Mouse (Mus musculus) CH12.LX (cell line): ENCODE results near the gene Ints1. TPM values are rescaled to one million over a fixed set of nuclear protein-coding genes. Genes with fewer than 3 reads are reported as not detected.

Experiments used
- DNase-seq: peaks from one replicate; pipeline ENCODE4 v3.0.0-alpha.2; 2013; ENCODE audit errors: extremely low read depth
- H3K27ac ChIP-seq: 2 replicates; pipeline ENCODE4 v1.5.1; 2012; ENCODE audit warnings: low read depth, mild to moderate bottlenecking, control low read depth, moderate library complexity; ENCODE audit not compliant: insufficient read depth
- H3K27me3 ChIP-seq: replicated peaks from 2 replicates; pipeline ENCODE3; 2012; ENCODE audit warnings: inconsistent platforms
- H3K36me3 ChIP-seq, 2 experiments: replicated peaks in 1 of 2; 2 replicates each; pipeline versions ENCODE3 to v1.6.1; 2012; ENCODE audit warnings: inconsistent platforms in 1 of 2, low read length in 1 of 2, mild to moderate bottlenecking in 1 of 2, mixed read lengths in 1 of 2, moderate library complexity in 1 of 2; ENCODE audit not compliant: control insufficient read depth in 1 of 2, insufficient read depth in 1 of 2
- H3K4me1 ChIP-seq, 2 experiments: 2 replicates each; pipeline ENCODE4 v1.6.1; 2012; ENCODE audit warnings: inconsistent platforms in 1 of 2, moderate library complexity in 1 of 2; ENCODE audit not compliant: insufficient read depth in 2 of 2, control insufficient read depth in 1 of 2
- H3K4me2 ChIP-seq: 2 replicates; pipeline ENCODE4 v1.6.1; 2012; ENCODE audit warnings: low read depth, mild to moderate bottlenecking, control low read depth; ENCODE audit not compliant: poor library complexity, insufficient read depth, severe bottlenecking
- H3K4me3 ChIP-seq, 3 experiments: fragments of 150-350 bp in 1 of 3; sonication (generic) in 1 of 3; replicated peaks in 1 of 3; 2 replicates each; pipeline versions ENCODE3 to v1.5.1; 2011 to 2012; ENCODE audit warnings: low read depth in 2 of 3, low read length in 2 of 3, mild to moderate bottlenecking in 2 of 3, moderate library complexity in 2 of 3, control low read depth in 1 of 3, improper control_type of control experiment in 1 of 3, inconsistent platforms in 1 of 3, mixed read lengths in 1 of 3; ENCODE audit not compliant: poor library complexity in 1 of 3
- H3K79me2 ChIP-seq: replicated peaks from 2 replicates; pipeline ENCODE4 v1.6.1; 2012; ENCODE audit warnings: mild to moderate bottlenecking, moderate library complexity; ENCODE audit not compliant: control insufficient read depth, poor library complexity, insufficient read depth, severe bottlenecking; ENCODE audit errors: extremely low read depth
- H3K9ac ChIP-seq: 2 replicates; pipeline ENCODE4 v1.6.1; 2012; ENCODE audit warnings: low read depth, mild to moderate bottlenecking, control low read depth, moderate library complexity; ENCODE audit not compliant: insufficient read depth
- H3K9me3 ChIP-seq: replicated peaks from 2 replicates; pipeline ENCODE3; 2012; ENCODE audit warnings: low read length, inconsistent platforms, mixed read lengths
- CHD1 ChIP-seq: IDR thresholded peaks from 2 replicates; pipeline ENCODE4 v1.6.1; 2012; ENCODE audit warnings: low read depth, low read length, improper control_type of control experiment, inconsistent platforms
- CHD2 ChIP-seq: IDR thresholded peaks from 2 replicates; pipeline ENCODE4 v1.6.1; 2011; ENCODE audit warnings: low read length, improper control_type of control experiment
- E2F4 ChIP-seq: IDR thresholded peaks from 2 replicates; pipeline ENCODE4 v1.6.1; 2011; ENCODE audit warnings: low read depth, low read length, improper control_type of control experiment; ENCODE audit not compliant: insufficient replicate concordance
- ELF1 ChIP-seq: IDR thresholded peaks from 2 replicates; pipeline ENCODE4 v1.6.1; 2014; ENCODE audit warnings: low read depth, mild to moderate bottlenecking, inconsistent platforms, low read length, improper control_type of control experiment
- ETS1 ChIP-seq: conservative IDR thresholded peaks from 2 replicates; pipeline ENCODE4 v1.6.1; 2012; ENCODE audit warnings: low read depth, mild to moderate bottlenecking, inconsistent platforms, low read length, improper control_type of control experiment, moderate library complexity
- JUND ChIP-seq: conservative IDR thresholded peaks from 2 replicates; pipeline ENCODE4 v1.6.1; 2011; ENCODE audit warnings: low read depth, low read length, improper control_type of control experiment
- KAT2A ChIP-seq: IDR thresholded peaks from 2 replicates; pipeline ENCODE4 v1.6.1; 2012; ENCODE audit warnings: low read length, improper control_type of control experiment, inconsistent platforms; ENCODE audit not compliant: insufficient replicate concordance
- MAFK ChIP-seq: IDR thresholded peaks from 2 replicates; pipeline ENCODE4 v1.6.1; 2011; ENCODE audit warnings: low read length, improper control_type of control experiment; ENCODE audit not compliant: insufficient replicate concordance
- MAX ChIP-seq: IDR thresholded peaks from 2 replicates; pipeline ENCODE4 v1.6.1; 2011; ENCODE audit warnings: low read length, improper control_type of control experiment
- MYC ChIP-seq: IDR thresholded peaks from 2 replicates; pipeline ENCODE4 v1.6.1; 2011; ENCODE audit warnings: low read depth, mild to moderate bottlenecking, improper control_type of control experiment, low read length
- NELFE ChIP-seq: IDR thresholded peaks from 2 replicates; pipeline ENCODE4 v1.6.1; 2011; ENCODE audit warnings: low read depth, low read length, improper control_type of control experiment
- NRF1 ChIP-seq: IDR thresholded peaks from 2 replicates; pipeline ENCODE4 v1.6.1; 2014; ENCODE audit warnings: low read depth, mild to moderate bottlenecking, inconsistent platforms, low read length, improper control_type of control experiment, moderate library complexity
- PAX5 ChIP-seq: IDR thresholded peaks from 2 replicates; pipeline ENCODE4 v1.6.1; 2012; ENCODE audit warnings: low read length, inconsistent platforms, mixed read lengths
- SMC3 ChIP-seq: IDR thresholded peaks from 2 replicates; pipeline ENCODE4 v1.6.1; 2011; ENCODE audit warnings: low read depth, low read length, improper control_type of control experiment
- TBP ChIP-seq: conservative IDR thresholded peaks from 2 replicates; pipeline ENCODE4 v1.6.1; 2011; ENCODE audit warnings: low read depth, low read length, improper control_type of control experiment
- TCF12 ChIP-seq: IDR thresholded peaks from 2 replicates; pipeline ENCODE4 v1.6.1; 2014; ENCODE audit warnings: low read depth, mild to moderate bottlenecking, inconsistent platforms, low read length, improper control_type of control experiment
- UBTF ChIP-seq: IDR thresholded peaks from 2 replicates; pipeline ENCODE4 v1.6.1; 2012; ENCODE audit warnings: low read depth, mild to moderate bottlenecking, inconsistent platforms, low read length, improper control_type of control experiment, moderate library complexity
- USF2 ChIP-seq: conservative IDR thresholded peaks from 2 replicates; pipeline ENCODE4 v1.6.1; 2011; ENCODE audit warnings: low read depth, low read length, improper control_type of control experiment
- ZMIZ1 ChIP-seq: IDR thresholded peaks from 2 replicates; pipeline ENCODE4 v1.6.1; 2012; ENCODE audit warnings: low read depth, mild to moderate bottlenecking, inconsistent platforms, low read length, improper control_type of control experiment
- ZNF384 ChIP-seq: IDR thresholded peaks from 2 replicates; pipeline ENCODE4 v1.6.1; 2012; ENCODE audit warnings: low read depth, low read length, improper control_type of control experiment, inconsistent platforms
- dilution Hi-C: fragments of 300-500 bp; cut with MboI; formaldehyde crosslinking; loops from 2 replicates; pipeline ENCODE4 v1.14.3; 2020; ENCODE audit warnings: low sequenced_read_pairs; ENCODE audit not compliant: extremely low pct_unique_long_range_greater_than_20kb, extremely low pct_ligation_motif_present
- in situ Hi-C: fragments of 300-500 bp; cut with MboI; formaldehyde crosslinking; loops from 3 replicates; pipeline ENCODE4 v1.14.3; 2019; ENCODE audit warnings: low sequenced_read_pairs, low pct_ligation_motif_present, low pct_unique_long_range_greater_than_20kb, mixed read lengths
- polyA plus RNA-seq: library from polyadenylated mRNA; unstranded; fragments of >175 nt; gene quantifications from 2 replicates; pipeline ENCODE4 v1.2.1, GENCODE M21; 2012; ENCODE audit warnings: low read depth; ENCODE audit not compliant: insufficient read length
- total RNA-seq, 2 experiments: library from RNA; depleted of rRNA; stranded (reverse); fragments of 300-350 nt in 1 of 2; fragments of >200 nt in 1 of 2; gene quantifications; 2 replicates each; pipeline ENCODE4 v1.2.3; 2012 to 2014

Ints1 gene
- total and polyA plus RNA-seq, 3 experiments: 19.8 to 88.2 (median 72.1) TPM

DNA sequence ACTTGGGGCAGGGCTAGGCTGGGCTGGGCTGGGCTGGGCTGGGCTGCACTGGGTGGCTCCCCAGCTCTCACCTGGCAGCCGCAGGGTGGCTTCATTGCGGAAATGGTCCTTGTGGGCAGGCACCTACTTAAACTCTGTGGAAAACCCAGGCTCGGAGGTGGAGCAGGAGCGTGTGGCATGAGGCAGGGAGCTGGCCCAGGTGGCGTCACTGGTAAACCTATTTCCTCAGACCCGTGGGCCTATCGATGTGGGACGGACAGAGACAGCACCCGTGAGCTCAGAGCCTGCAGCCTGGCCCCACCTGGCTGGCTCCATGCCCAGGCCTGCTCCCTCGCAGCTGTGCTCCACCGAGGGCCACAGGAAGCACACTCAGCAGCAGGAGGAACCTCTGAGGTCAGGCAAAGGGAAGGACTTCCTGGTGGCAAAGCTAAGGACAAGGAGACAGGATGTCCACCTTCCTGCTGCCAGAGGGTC is 42.8 kb downstream of the Ints1 start (continued):
- no peak; the same call in 1 of the 2 replicates for TF ChIP-seq NELFE
- no peak for TF ChIP-seq ZNF384
- TF ChIP-seq UBTF: 0 out of 2 replicates have a peak, but pooled peaks have one; percentile 48
- TF ChIP-seq TCF12: peak; percentile 72; the same call in 1 of the 2 replicates
- TF ChIP-seq JUND: no peak
- 0 out of 2 replicates have a peak, but pooled peaks have one; percentile 22 for TF ChIP-seq NRF1
- TF ChIP-seq, all 38 proteins: peak for 15

- TF ChIP-seq CHD1: no peak
- no peak for TF ChIP-seq KAT2A
- no peak for TF ChIP-seq ZMIZ1
- no peak for TF ChIP-seq ELF1
- no peak for TF ChIP-seq MYC
- no peak for TF ChIP-seq PAX5
- no peak for TF ChIP-seq E2F4
- TF ChIP-seq MAX: no peak
- TF ChIP-seq UBTF: no peak
- TF ChIP-seq CHD2: no peak
- TF ChIP-seq ETS1: no peak
- no peak for TF ChIP-seq MAFK
- no peak for TF ChIP-seq SMC3
- TF ChIP-seq TBP: no peak
- no peak for TF ChIP-seq USF2
- Histone ChIP-seq H3K9ac (no peak overlapping the region), H3K36me3 (peaks cover 0 to 19% of the 10 kb centered on the region in 2 experiments), H3K9me3 (no peaks in the 10 kb centered on the region), H3K27me3 (no peaks in the 10 kb centered on the region), H3K4me1 (peaks cover 27 to 91% of the 10 kb centered on the region in 2 experiments), H3K4me2 (no peak overlapping the region; the same call in 1 of the 2 replicates), H3K79me2 (no peaks in the 10 kb centered on the region), H3K27ac (no peak overlapping the region), H3K4me3 (peak overlapping the region in 1 of 3 experiments; percentile 17)
- in situ Hi-C loops: no loop called here
- dilution Hi-C loops: no loop called here
- DNase-seq: no peak
These were observed 44.6 kb downstream of the Ints1 start for GRCm38 (mm10) chr5:139730712-139731486.
